Mouse (Mus musculus) heart, embryonic 16.5 days (tissue): ENCODE measurements around the gene Gm20388. TPM values are rescaled to one million over a fixed set of nuclear protein-coding genes. Genes with fewer than 3 reads are reported as not detected.

Experiments used
- ATAC-seq: fragments of 200-750 bp; cut with Nextera tagmentation; replicated peaks from 2 replicates; pipeline ENCODE4 v1.8.0; 2017; ENCODE audit warnings: moderate number of reproducible peaks; ENCODE audit not compliant: insufficient read depth, low FRiP score; ENCODE audit errors: extremely low read depth
- H3K27ac ChIP-seq: fragments of 300-500 bp; sonication (generic); 2 replicates; pipeline ENCODE4 v1.5.1; 2014; ENCODE audit warnings: mild to moderate bottlenecking, low read length, control low read depth, moderate library complexity
- H3K27me3 ChIP-seq: fragments of 300-500 bp; sonication (generic); 2 replicates; pipeline ENCODE4 v1.6.1; 2014; ENCODE audit warnings: low read length, mixed read lengths; ENCODE audit not compliant: control insufficient read depth, insufficient read depth
- H3K36me3 ChIP-seq: fragments of 300-500 bp; sonication (generic); 2 replicates; pipeline ENCODE4 v1.6.1; 2014; ENCODE audit not compliant: control insufficient read depth, insufficient read depth
- H3K4me1 ChIP-seq: fragments of 300-500 bp; sonication (generic); 2 replicates; pipeline ENCODE4 v1.6.1; 2014; ENCODE audit warnings: low read length, mixed read lengths; ENCODE audit not compliant: control insufficient read depth, insufficient read depth
- H3K4me2 ChIP-seq: fragments of 300-500 bp; sonication (generic); 2 replicates; pipeline ENCODE4 v1.6.1; 2014; ENCODE audit warnings: low read depth, mild to moderate bottlenecking, control low read depth, low read length
- H3K4me3 ChIP-seq: fragments of 300-500 bp; sonication (generic); 2 replicates; pipeline ENCODE4 v1.5.1; 2014; ENCODE audit warnings: mild to moderate bottlenecking, control low read depth, low read length
- H3K9ac ChIP-seq: fragments of 300-500 bp; sonication (generic); 2 replicates; pipeline ENCODE4 v1.6.1; 2014; ENCODE audit warnings: low read length, control low read depth
- H3K9me3 ChIP-seq: fragments of 300-500 bp; sonication (generic); replicated peaks from 2 replicates; pipeline ENCODE4 v1.6.1; 2016; ENCODE audit warnings: low read length; ENCODE audit not compliant: control insufficient read depth
- WGBS: fragments of 180-500 bp; shearing (Covaris S2); extraction: QIAGEN DNeasy Blood & Tissue Kit; methylation state at CpG from one replicate; pipeline ENCODE4 v1.1.7; 2014; 5-methylcytosine and 5-hydroxymethylcytosine counted together
- polyA plus RNA-seq: library from polyadenylated mRNA; unstranded; fragments of >200 nt; fragmentation: Nextera tagmentation; extraction: Ambion mirVana; gene quantifications from 2 replicates; pipeline ENCODE4 v1.2.1, GENCODE M21; 2015

Gm20388 gene
- polyA plus RNA-seq, 1 experiment from 2014 or later, result 4.5 TPM

DNA sequence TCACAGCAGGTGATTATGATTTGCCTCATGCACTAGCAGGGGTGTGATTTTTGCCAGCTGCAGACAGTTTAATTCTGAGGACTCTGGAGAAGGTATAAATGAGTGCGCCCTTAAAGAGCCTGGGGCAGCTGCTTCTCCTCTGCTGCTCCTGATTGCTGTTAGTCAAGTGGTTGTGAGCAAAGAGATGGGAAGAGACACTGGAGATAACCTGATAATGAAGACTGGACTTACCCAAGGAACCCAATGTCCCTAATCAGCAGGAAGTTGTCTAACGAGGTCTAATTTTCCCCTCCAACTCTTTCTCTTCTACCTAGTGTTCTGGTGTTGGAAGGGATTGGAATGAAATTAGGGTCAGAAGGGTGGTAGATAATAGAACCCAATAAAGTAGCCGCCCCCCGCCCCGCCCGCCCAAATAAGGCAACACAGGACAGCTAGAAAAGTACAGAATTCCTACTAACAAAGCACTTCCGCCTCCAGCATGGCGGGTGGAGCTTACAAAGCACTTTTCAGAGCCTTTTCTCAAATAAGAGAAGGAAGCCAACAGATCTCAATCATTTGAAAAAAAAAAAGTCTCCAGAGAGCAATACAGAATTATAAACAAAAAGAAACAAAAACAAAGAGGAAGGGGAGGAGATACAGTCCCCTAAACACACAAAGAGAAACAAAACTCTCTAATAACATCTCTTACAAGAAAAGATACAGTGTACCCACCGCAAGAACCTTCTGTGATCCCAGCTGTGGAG is 3944.3 kb downstream of the Gm20388 start:
- Histone ChIP-seq H3K27me3 (no peaks in the 10 kb centered on the region), H3K36me3 (no peaks in the 10 kb centered on the region), H3K4me3 (no peak overlapping the region), H3K9ac (no peak overlapping the region), H3K27ac (no peak overlapping the region), H3K4me1 (peaks cover 6% of the 10 kb centered on the region), H3K4me2 (no peak overlapping the region), H3K9me3 (peaks cover 2% of the 10 kb centered on the region; the same call in 1 of the 2 replicates)
- WGBS, result 81% methylated on average over 9 of the region's 9 CpGs
- no peak for ATAC-seq

DNA sequence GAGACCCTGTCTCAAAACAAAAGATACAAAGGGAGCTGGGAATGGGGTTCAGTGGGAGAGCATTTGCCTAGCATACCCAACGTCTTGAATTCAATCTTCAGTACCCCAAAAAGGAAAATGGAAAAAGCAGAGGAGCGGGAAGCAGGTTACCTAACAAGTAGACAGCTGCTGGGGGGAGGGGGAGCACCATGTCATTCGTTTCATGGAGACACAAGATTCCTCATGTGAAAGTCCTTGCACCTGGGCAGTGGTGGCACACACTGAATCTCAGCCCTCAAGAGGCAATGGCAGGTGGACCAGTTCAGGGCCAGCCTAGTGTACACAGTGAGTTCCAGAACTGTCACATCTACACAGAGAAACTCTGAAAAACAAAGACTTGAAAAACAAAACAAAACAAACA is 3946.7 kb downstream of the Gm20388 start:
- H3K27ac ChIP-seq, result no peak overlapping the region
- H3K36me3 ChIP-seq, result no peaks in the 10 kb centered on the region
- no peaks in the 10 kb centered on the region; the same call in 1 of the 2 replicates for H3K27me3 ChIP-seq
- peaks cover 2% of the 10 kb centered on the region; the same call in 1 of the 2 replicates for H3K9me3 ChIP-seq
- H3K9ac ChIP-seq, result no peak overlapping the region
- no peak for ATAC-seq
- H3K4me1 ChIP-seq, result peaks cover 6% of the 10 kb centered on the region
- WGBS, result 85% methylated on average over 3 of the region's 3 CpGs
- no peak overlapping the region for H3K4me2 ChIP-seq
- no peak overlapping the region for H3K4me3 ChIP-seq

DNA sequence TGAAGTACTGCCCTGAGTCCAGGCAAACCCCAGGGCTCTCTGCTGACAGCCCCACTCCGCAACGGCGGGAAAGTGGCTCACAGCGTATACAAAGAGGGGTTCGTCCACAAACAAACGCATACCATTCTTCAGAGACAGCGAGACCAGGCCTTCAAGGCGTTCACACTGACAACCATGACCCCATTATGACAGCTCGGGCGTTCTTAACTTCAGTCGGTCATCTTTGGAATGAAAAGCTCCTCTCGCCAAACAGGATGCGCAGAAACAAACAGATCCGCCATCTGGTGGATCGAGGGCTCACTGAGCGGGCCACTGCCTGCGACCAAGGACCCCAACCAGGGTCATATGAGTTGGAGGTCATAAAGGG is 3947.9 kb downstream of the Gm20388 start:
- Histone ChIP-seq H3K27ac (no peak overlapping the region), H3K9me3 (peaks cover 2% of the 10 kb centered on the region; the same call in 1 of the 2 replicates), H3K36me3 (no peaks in the 10 kb centered on the region), H3K27me3 (peaks cover 6% of the 10 kb centered on the region; the same call in 1 of the 2 replicates), H3K4me1 (peaks cover 6% of the 10 kb centered on the region), H3K4me2 (peak overlapping the region; percentile 79), H3K4me3 (peak overlapping the region; percentile 86), H3K9ac (peak overlapping the region; percentile 81)
- 1% methylated on average over 17 of the region's 17 CpGs for WGBS
- ATAC-seq, result no peak

GRCm38 (mm10) chr8:123858941-123859647 is 3948.5 kb downstream of the Gm20388 start:
- ATAC-seq, result peak; percentile 99
- Histone ChIP-seq H3K4me3 (peak overlapping the region; percentile 86), H3K4me2 (peak overlapping the region; percentile 79), H3K9ac (peak overlapping the region; percentile 81), H3K9me3 (peaks cover 2% of the 10 kb centered on the region; the same call in 1 of the 2 replicates), H3K27me3 (peaks cover 6% of the 10 kb centered on the region; the same call in 1 of the 2 replicates), H3K27ac (peak overlapping the region; percentile 40; the same call in 1 of the 2 replicates), H3K4me1 (peaks cover 6% of the 10 kb centered on the region), H3K36me3 (no peaks in the 10 kb centered on the region)
- WGBS, result under 1% methylated on average over 79 of the region's 79 CpGs

- H3K4me2 ChIP-seq, result peak within 1 kb of the TSS; percentile 79
- peak within 1 kb of the TSS; percentile 81 for H3K9ac ChIP-seq
- peaks cover under 1% of the 10 kb centered on the region; the same call in 1 of the 2 replicates for H3K9me3 ChIP-seq
- peak; percentile 56 for ATAC-seq
- peak within 1 kb of the TSS; percentile 40; the same call in 1 of the 2 replicates for H3K27ac ChIP-seq
- 1% methylated on average over 48 of the region's 48 CpGs for WGBS
- no peaks in the 10 kb centered on the region for H3K36me3 ChIP-seq
- H3K4me1 ChIP-seq, result peaks cover 6% of the 10 kb centered on the region
- peaks cover 6% of the 10 kb centered on the region; the same call in 1 of the 2 replicates for H3K27me3 ChIP-seq
- H3K4me3 ChIP-seq, result peak within 1 kb of the TSS; percentile 86
Measured at GRCm38 (mm10) chr8:123859648-123860259, 3949.1 kb downstream of the Gm20388 start, which contains the start of gene Ccsap. Gene Ccsap (minus strand): TSS chr8:123860209.

DNA sequence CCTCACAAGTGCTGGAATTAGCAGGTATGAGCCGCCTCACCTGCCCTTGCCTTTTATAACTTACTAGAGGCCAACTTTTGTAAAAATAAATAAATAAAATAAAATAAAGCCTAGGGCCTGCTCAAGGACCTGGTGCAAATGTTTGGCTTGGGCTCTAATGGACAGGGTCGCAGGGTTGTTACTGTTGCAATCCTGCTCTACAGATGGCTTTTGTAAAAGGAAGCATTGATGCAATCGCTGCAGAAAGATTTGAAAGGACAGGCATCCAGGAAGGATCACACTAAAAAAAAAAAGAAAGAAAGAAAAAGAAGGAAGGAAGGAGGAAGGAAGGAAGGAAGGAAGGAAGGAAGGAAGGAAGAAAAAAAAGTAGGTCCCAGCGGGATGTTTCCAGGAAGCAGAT is 3949.7 kb downstream of the Gm20388 start:
- Histone ChIP-seq H3K27ac (no peak overlapping the region), H3K9me3 (no peaks in the 10 kb centered on the region), H3K27me3 (peaks cover 6% of the 10 kb centered on the region; the same call in 1 of the 2 replicates), H3K4me3 (no peak overlapping the region; the same call in 1 of the 2 replicates), H3K9ac (no peak overlapping the region), H3K36me3 (no peaks in the 10 kb centered on the region), H3K4me2 (peak overlapping the region; percentile 79), H3K4me1 (peaks cover 6% of the 10 kb centered on the region)
- no peak for ATAC-seq
- WGBS, result 70% methylated on average over 4 of the region's 4 CpGs

- Histone ChIP-seq H3K27me3 (peaks cover 6% of the 10 kb centered on the region; the same call in 1 of the 2 replicates), H3K4me2 (no peak overlapping the region), H3K4me1 (no peaks in the 10 kb centered on the region), H3K9ac (no peak overlapping the region), H3K4me3 (no peak overlapping the region), H3K27ac (no peak overlapping the region), H3K36me3 (no peaks in the 10 kb centered on the region), H3K9me3 (no peaks in the 10 kb centered on the region)
- WGBS, result 66% methylated on average over 7 of the region's 7 CpGs
- ATAC-seq, result no peak
Measured at GRCm38 (mm10) chr8:123865786-123866185, 3955.1 kb downstream of the Gm20388 start.

- peaks cover 6% of the 10 kb centered on the region; the same call in 1 of the 2 replicates for H3K27me3 ChIP-seq
- WGBS, result 29% methylated on average over 5 of the region's 5 CpGs
- H3K36me3 ChIP-seq, result no peaks in the 10 kb centered on the region
- H3K4me2 ChIP-seq, result no peak overlapping the region
- no peaks in the 10 kb centered on the region for H3K4me1 ChIP-seq
- H3K27ac ChIP-seq, result no peak overlapping the region
- H3K4me3 ChIP-seq, result no peak overlapping the region
- no peak; the same call in 1 of the 2 replicates for ATAC-seq
- H3K9me3 ChIP-seq, result no peaks in the 10 kb centered on the region
- H3K9ac ChIP-seq, result no peak overlapping the region
Measured at GRCm38 (mm10) chr8:123866971-123867370, 3956.3 kb downstream of the Gm20388 start.
